Mouse (Mus musculus): ENCODE results near the gene Plekhg3. TPM values are rescaled to one million over a fixed set of nuclear protein-coding genes. Genes with fewer than 3 reads are reported as not detected.

The Plekhg3 gene
- polyA plus RNA-seq, 1 experiment, result 21.8 TPM

DNA sequence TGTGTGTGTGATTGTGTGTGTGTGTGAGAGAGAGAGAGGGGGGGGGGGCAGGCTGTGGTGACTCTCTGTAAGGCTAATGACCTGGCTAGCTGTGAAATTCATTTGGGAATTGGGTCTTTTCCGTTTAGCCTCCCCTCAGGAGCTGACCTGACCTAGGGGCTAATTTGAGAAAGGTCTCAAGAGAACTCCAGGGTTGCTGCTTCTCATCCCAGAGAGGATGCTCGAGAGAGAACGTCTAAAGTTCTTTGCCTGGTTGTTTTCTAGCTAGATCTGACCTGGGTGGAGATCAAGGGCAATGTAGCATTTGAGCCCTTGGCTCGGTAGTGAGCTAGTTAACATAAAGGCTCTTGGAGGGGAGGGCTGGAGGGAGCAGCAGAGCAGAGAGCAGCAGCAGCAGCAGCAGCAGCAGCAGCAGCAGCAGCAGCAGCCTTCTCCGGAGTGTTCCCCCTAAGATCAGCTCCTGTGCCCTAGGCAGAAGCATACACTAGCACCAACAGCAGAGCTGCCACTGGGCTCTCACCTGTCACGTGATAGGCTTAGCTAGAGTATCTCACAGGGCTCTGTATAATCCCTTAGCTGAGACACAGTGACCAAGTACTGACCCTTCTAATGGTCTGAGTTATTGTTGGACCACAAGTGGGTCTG lies 26.2 kb downstream of the Plekhg3 start:
- Histone ChIP-seq H3K4me1 (ENCODE audit: control insufficient read depth, insufficient read depth, low read length) (peaks cover 18% of the 10 kb centered on the region), H3K27ac (ENCODE audit: insufficient read depth, low read length) (no peak overlapping the region), H3K4me3 (ENCODE audit: insufficient read depth, low read length) (no peak overlapping the region)
- TF ChIP-seq POLR2A (IDR thresholded peaks at IDR 0.05; ENCODE audit: low read depth, low read length), result no peak
- no peak for TF ChIP-seq CTCF (IDR thresholded peaks at IDR 0.05; ENCODE audit: borderline replicate concordance, insufficient read depth, low read length)

DNA sequence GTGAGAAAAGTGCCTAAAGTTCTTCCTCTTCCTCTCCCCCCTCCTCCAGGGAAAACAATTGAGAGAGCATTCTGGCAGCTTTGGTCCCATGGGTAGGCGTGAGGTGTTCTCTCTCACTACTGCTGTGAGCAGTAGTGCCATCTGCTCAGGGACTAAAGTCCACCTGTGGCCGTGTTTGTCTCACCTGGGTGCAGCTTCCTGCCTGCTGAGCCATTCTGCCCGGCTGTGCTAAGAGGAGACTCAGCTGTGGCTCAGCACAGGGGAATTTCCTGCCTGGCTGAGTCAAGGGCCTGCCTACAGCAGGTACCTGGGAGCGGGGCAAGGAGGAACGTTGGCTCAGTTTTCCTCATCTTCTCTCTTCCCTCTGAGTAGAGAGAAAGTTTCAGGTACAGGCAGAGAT lies 27.5 kb downstream of the Plekhg3 start:
- Histone ChIP-seq H3K4me3 (ENCODE audit: insufficient read depth, low read length) (no peak overlapping the region), H3K27ac (ENCODE audit: insufficient read depth, low read length) (no peak overlapping the region), H3K4me1 (ENCODE audit: control insufficient read depth, insufficient read depth, low read length) (peaks cover 13% of the 10 kb centered on the region)
- TF ChIP-seq POLR2A (IDR thresholded peaks at IDR 0.05; ENCODE audit: low read depth, low read length) (no peak), CTCF (IDR thresholded peaks at IDR 0.05; ENCODE audit: borderline replicate concordance, insufficient read depth, low read length) (no peak)

DNA sequence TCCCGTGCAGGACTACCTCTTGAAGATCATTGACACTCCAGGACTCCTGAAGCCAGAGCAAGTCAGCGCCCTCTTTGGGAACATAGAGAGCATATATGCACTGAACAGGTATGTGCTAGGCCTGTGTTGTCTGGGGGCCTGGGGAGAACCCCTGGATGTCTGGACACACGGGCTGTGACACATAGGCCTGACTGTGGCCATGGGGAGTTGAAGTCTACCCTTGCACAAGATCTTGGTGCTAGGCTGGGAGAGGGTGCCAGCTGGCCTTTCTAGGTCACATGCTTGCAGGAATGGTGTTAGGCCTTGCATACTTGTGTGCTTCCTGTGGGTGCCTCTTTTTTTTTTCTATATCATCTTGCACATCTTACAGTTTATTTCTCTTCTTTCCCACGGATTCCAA lies 31.5 kb downstream of the Plekhg3 start:
- Histone ChIP-seq H3K4me3 (ENCODE audit: insufficient read depth, low read length) (no peak overlapping the region), H3K4me1 (ENCODE audit: control insufficient read depth, insufficient read depth, low read length) (peaks cover under 1% of the 10 kb centered on the region; the same call in 1 of the 2 replicates), H3K27ac (ENCODE audit: insufficient read depth, low read length) (no peak overlapping the region)
- no peak for TF ChIP-seq CTCF (IDR thresholded peaks at IDR 0.05; ENCODE audit: borderline replicate concordance, insufficient read depth, low read length)
- no peak for TF ChIP-seq POLR2A (IDR thresholded peaks at IDR 0.05; ENCODE audit: low read depth, low read length)

DNA sequence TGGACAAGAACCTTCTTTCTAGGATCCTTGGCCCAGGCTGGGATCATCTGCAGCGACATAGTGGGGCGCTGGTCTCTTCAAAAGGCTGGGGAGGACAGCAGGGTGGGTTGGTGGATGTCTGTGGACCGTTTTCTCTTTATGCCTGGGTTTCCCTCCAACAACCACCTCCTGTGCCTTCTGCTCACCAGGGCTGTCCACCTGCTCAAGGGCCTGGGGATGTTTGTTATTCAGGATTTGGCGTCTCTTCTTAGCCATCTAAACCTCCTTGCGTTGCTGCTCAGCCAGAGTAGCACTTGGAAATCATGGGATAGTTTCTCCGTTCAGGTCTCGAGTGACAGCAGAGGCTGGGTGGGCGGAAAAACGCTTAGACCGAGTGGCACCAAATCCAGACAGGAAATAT lies 35.6 kb downstream of the Plekhg3 start:
- Histone ChIP-seq H3K4me1 (ENCODE audit: control insufficient read depth, insufficient read depth, low read length) (no peaks in the 10 kb centered on the region; the same call in none of the 2 replicates), H3K4me3 (ENCODE audit: insufficient read depth, low read length) (no peak overlapping the region), H3K27ac (ENCODE audit: insufficient read depth, low read length) (no peak overlapping the region)
- TF ChIP-seq CTCF (IDR thresholded peaks at IDR 0.05; ENCODE audit: borderline replicate concordance, insufficient read depth, low read length) (no peak), POLR2A (IDR thresholded peaks at IDR 0.05; ENCODE audit: low read depth, low read length) (no peak)

DNA sequence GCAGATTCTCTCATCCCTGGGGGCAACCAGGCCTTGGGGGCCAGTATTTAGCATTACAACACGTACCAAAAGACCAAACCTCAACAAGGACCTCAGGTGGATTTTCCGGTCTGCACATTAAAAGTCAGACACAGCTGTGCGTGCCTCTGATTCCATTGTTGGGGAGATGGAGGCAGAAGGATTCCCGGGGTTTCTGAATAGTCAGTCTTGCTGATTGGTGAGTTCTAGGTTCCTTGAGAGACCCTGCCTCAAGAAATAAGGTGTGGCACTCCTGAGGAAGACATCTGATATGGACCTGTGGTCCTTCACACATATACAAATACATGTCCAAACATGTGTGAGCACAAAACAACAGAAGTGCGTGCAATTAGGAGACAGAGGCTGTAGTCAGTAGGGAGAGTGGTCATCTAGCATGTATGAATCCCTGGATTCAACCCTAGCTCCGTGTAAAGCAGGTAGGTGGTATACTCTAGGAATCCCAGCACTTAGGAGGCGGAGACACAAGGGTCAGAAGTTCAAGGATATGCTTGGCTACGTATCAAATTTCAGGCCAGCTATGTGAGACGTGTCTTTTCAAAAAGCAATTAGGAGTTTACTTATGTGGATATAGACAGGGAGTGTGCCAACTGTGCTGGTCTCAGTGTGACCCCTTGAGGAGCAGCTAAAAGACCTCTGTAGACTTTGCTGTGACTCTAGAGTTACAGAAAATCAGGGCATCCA lies 39.7 kb downstream of the Plekhg3 start:
- Histone ChIP-seq H3K27ac (ENCODE audit: insufficient read depth, low read length) (no peak overlapping the region), H3K4me3 (ENCODE audit: insufficient read depth, low read length) (no peak overlapping the region), H3K4me1 (ENCODE audit: control insufficient read depth, insufficient read depth, low read length) (no peaks in the 10 kb centered on the region; the same call in 1 of the 2 replicates)
- TF ChIP-seq CTCF (IDR thresholded peaks at IDR 0.05; ENCODE audit: borderline replicate concordance, insufficient read depth, low read length) (no peak), POLR2A (IDR thresholded peaks at IDR 0.05; ENCODE audit: low read depth, low read length) (no peak)

DNA sequence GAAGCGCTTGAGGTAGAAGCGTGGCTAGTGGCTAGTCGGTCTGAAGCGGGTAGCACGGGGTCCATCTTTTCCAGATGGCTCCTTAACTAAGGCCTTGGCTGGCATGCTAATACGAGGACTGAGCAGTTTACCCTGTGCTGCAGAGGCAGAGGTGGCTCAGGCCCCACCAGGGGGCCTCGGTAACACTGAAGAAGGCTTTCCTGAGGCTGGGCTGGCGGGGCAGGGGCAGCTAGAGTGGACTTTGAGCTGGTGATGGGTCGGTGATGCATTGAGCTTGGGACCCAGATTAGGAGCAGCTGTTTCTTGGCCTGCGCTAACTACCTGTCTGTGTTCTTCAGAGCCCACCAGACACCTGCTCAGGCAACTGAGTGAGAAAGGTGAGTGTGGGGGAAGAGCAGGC lies 40.6 kb downstream of the Plekhg3 start:
- Histone ChIP-seq H3K27ac (ENCODE audit: insufficient read depth, low read length) (no peak overlapping the region), H3K4me1 (ENCODE audit: control insufficient read depth, insufficient read depth, low read length) (no peaks in the 10 kb centered on the region; the same call in 1 of the 2 replicates), H3K4me3 (ENCODE audit: insufficient read depth, low read length) (no peak overlapping the region)
- TF ChIP-seq CTCF (IDR thresholded peaks at IDR 0.05; ENCODE audit: borderline replicate concordance, insufficient read depth, low read length) (no peak), POLR2A (IDR thresholded peaks at IDR 0.05; ENCODE audit: low read depth, low read length) (no peak)

DNA sequence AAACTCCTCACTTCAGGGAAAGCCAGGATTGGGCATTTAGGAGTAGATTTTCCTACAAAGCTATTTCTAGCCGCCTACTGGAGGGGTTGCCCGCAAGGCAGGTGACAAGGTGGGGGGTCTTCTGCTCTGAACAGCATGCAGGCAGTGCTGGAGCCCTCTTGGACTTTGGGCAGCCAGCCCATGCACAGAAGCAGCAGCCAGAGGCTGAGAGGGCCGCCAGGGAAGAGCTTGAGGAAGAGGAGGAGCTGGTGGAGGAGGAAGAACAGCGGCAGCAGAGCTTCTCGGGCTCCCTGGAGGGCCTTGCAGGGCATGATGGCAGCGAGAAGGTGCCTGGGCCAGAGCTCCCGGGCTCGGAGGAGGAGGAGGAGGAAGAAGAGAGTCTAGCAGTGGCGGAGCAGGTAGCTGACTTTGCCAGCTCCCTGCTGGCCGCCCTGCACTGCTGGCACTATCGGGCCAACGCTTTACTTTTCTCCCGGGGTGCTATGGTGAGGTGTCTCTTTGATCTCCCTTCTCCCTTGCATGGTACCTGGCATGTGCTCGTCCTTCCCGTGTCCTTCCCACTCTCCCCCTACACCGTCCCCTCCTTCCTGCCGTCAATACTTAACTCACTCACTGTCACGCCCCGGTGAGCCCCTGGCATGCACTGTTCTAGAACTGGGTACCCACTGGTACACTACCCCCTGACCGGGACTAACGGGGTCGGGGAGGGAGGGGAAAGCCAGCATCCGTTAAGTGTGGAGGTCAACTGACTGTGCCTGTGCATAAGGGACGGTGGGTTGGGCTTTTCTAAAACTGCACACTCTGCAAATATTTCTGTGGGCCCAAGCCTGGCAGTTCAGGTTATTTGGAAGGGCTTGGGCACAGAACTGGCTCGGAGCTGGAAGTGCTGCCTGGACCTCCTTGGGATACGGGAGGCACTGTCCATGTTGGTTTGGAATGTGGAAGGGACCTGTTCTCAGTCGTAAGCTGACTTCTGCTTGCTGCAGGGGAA lies 41.9 kb downstream of the Plekhg3 start:
- TF ChIP-seq POLR2A (IDR thresholded peaks at IDR 0.05; ENCODE audit: low read depth, low read length), result no peak
- TF ChIP-seq CTCF (IDR thresholded peaks at IDR 0.05; ENCODE audit: borderline replicate concordance, insufficient read depth, low read length), result no peak
- no peak overlapping the region for H3K27ac ChIP-seq (ENCODE audit: insufficient read depth, low read length)
- H3K4me3 ChIP-seq (ENCODE audit: insufficient read depth, low read length), result no peak overlapping the region
- H3K4me1 ChIP-seq (ENCODE audit: control insufficient read depth, insufficient read depth, low read length), result no peaks in the 10 kb centered on the region; the same call in 1 of the 2 replicates

DNA sequence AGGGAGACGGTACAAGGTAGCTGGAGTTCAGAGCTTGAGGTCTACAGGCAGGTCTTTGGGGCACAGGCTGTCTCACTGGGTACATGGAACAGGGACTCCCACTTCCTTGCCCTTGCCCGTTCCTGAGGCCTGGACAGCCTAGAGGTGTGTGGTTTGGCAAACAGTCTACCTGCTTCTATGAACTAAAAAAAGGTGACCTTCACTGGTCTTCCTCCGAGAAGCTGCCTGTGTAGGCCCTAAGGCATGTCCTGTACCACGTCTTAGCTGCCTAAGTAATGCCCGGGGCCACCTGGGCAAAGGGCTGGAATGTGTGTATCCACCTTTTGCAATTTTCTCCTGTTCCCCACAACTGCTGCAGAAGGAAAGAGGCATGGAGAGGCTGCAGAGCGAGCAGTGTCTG lies 42.7 kb downstream of the Plekhg3 start:
- TF ChIP-seq POLR2A (IDR thresholded peaks at IDR 0.05; ENCODE audit: low read depth, low read length) (no peak), CTCF (IDR thresholded peaks at IDR 0.05; ENCODE audit: borderline replicate concordance, insufficient read depth, low read length) (no peak)
- Histone ChIP-seq H3K27ac (ENCODE audit: insufficient read depth, low read length) (no peak overlapping the region), H3K4me1 (ENCODE audit: control insufficient read depth, insufficient read depth, low read length) (no peaks in the 10 kb centered on the region; the same call in 1 of the 2 replicates), H3K4me3 (ENCODE audit: insufficient read depth, low read length) (no peak overlapping the region)

DNA sequence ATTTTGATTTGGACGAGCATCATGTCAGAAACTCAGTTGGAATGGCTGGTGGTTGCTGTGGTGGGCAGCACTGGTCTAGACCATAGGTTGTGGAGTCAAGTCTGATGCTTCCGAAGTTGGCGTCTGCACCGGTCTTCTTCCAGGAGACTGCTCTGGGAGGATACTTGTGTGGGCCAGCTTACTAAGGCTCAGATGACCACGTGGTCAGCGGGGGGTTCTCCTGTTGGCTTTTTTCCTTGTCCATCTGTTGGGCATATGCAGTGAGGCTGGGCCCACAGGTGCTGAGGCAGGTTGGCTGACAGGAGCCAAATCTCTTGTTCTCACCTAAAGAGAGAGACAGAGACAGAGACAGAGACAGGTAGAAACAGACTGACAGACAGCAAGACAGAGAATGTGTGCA lies 44.1 kb downstream of the Plekhg3 start:
- TF ChIP-seq POLR2A (IDR thresholded peaks at IDR 0.05; ENCODE audit: low read depth, low read length), result no peak
- no peak for TF ChIP-seq CTCF (IDR thresholded peaks at IDR 0.05; ENCODE audit: borderline replicate concordance, insufficient read depth, low read length)
- H3K4me1 ChIP-seq (ENCODE audit: control insufficient read depth, insufficient read depth, low read length), result no peaks in the 10 kb centered on the region; the same call in 1 of the 2 replicates
- no peak overlapping the region for H3K27ac ChIP-seq (ENCODE audit: insufficient read depth, low read length)
- no peak overlapping the region for H3K4me3 ChIP-seq (ENCODE audit: insufficient read depth, low read length)
